Mouse (Mus musculus) naive thymus-derived CD4-positive, alpha-beta T cell, adult 5 months (primary cell): ENCODE data around the gene 1700123O20Rik. TPM values are rescaled to one million over a fixed set of nuclear protein-coding genes. Genes with fewer than 3 reads are reported as not detected.

Experiments used
- polyA plus RNA-seq: library from polyadenylated mRNA; unstranded; fragments of 100-300 nt; shearing (Covaris generic); gene quantifications from one replicate; pipeline ENCODE4 v1.2.1, GENCODE M21; 2017

Gene 1700123O20Rik
- 72.4 TPM for polyA plus RNA-seq

DNA sequence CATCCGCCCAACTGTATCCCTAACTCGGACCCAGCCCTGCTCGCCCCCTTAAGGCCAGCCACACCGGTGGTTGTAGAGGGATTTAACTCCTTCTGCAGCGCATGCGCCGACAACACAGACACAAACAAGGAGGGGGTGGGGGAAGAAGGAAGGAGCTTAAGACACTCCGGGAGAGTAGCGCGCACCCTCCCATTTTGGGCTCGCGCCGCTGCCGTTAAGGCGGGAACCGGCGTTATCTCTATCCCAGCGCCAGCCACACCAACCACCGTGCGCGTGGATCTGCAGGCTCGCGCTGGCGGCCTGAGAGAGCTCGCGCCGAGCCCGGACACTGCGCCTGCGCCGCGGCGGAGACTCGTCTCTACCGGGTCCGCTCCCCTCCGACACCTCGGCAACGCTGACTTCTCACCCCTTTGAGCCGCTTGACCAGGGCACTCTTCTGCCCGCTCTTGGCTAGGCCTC, at the start of gene 1700123O20Rik:
1700123O20Rik (plus strand) TSS at position 154 of the 459 bp plus-strand sequence.

GRCm38 (mm10) chr14:54640946-54641304, 45.1 kb upstream of the 1700123O20Rik start, which contains the start of gene Gm17606:
Gene Gm17606, plus strand, starts transcription at chr14:54640952.

DNA sequence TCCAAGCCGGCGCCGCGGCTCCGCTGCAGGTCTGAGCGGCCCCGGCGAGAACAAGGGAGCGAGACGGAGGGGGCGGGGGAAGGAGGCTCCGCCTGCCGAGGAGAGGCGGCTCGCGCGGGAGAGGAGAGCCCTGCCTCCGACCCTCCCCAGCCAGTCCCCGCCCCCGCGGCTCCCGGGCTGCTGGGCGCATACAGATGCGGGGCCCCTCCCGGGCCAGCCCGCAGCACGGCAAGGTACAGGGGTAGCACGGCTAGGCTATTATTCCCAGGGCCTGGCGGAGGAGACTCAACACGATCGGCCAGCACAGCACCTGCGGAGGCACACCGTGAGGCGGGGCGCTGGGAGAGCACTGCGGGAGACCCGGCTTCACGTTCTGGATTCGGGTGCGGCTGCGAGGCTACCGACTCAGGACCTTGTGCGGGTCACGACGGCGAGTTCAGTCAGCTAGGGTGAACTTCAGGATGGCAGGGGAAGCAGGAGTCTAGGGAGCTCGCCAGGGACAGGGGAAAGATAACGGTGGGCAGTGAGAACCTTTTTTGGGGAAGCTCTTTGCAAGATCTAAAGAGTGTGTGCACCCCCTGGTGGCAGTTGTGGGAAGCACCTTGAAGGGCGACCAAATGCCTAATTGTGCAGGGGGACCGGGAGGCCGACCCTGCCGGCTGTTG, 44.6 kb upstream of the 1700123O20Rik start, which contains the start of gene Cdh24:
Cdh24 (minus strand) TSS at position 60 of the 665 bp plus-strand sequence.

GRCm38 (mm10) chr14:54686522-54687143, 617 bp downstream of the 1700123O20Rik start, which contains the start of gene Acin1:
Gene Acin1, minus strand, starts transcription at chr14:54686931.

DNA sequence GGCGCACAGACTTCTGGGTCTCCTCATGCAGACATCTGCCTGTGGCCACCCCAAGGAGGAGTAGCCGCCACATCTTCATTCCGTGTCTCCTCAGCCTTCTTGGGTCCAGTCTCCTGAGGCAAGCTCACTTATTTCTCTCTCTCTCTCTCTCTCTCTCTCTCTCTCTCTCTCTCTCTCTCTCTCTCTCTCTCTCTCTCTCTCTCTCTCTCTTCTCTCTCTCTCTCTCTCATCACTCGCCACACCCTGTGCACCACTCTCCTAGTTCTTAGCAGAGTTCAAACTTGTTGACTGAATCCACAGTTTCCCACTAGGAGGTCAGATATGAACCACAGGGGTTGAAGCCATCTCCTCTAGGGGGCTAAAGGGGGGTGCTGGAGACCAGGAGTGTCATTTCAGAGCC, 12.7 kb downstream of the 1700123O20Rik start, which contains the start of gene Gm29776:
Gm29776 (minus strand) TSS at position 101 of the 400 bp plus-strand sequence.

DNA sequence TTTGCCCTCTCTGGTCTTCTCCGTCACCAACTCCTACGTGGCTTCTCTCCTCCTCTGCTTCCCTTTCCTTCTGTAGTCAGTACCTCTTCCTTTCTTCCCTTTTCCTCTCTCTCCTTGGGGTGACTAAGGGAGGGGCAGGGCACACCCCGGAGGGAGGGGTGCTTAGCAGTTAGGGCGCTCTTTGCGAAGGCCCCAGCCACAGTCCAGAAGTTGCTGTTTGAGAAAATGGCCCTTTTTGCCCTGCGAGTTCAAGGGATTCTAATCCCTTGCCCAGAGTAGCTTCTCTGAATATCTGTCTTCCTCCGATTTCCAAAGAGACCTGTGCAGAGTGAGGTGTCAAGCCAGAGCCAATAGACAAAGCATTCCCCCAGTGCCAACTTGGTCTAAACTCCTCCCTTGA, 26.1 kb downstream of the 1700123O20Rik start, which contains the start of gene Cebpe:
Cebpe (minus strand) TSS at position 101 of the 400 bp plus-strand sequence.

Other genes with a start within 250 kb of the 1700123O20Rik start
- 182 TPM for gene Lrp10, start 222.1 kb upstream of the 1700123O20Rik start, polyA plus RNA-seq
- not detected for gene Rem2, start 210.1 kb upstream of the 1700123O20Rik start, polyA plus RNA-seq
- gene Prmt5, start 168.7 kb upstream of the 1700123O20Rik start, polyA plus RNA-seq, result 32.4 TPM
- 23.9 TPM for gene Haus4, start 131.6 kb upstream of the 1700123O20Rik start, polyA plus RNA-seq
- not detected for gene Ajuba, start 108.7 kb upstream of the 1700123O20Rik start, polyA plus RNA-seq
- 0.90 TPM for gene 4931414P19Rik, start 80.2 kb upstream of the 1700123O20Rik start, polyA plus RNA-seq
- gene Psmb5, start 68.2 kb upstream of the 1700123O20Rik start, polyA plus RNA-seq, result 122 TPM
- 0.07 TPM for gene Psmb11, start 64.8 kb upstream of the 1700123O20Rik start, polyA plus RNA-seq
- not detected for gene Gm17606, start 45.3 kb upstream of the 1700123O20Rik start, polyA plus RNA-seq
- 3.2 TPM for gene Cdh24, start 44.9 kb upstream of the 1700123O20Rik start, polyA plus RNA-seq
- 153 TPM for gene Acin1, start 715 bp downstream of the 1700123O20Rik start, polyA plus RNA-seq
- not detected for gene Gm29776, start 12.6 kb downstream of the 1700123O20Rik start, polyA plus RNA-seq
- gene Cebpe, start 26.0 kb downstream of the 1700123O20Rik start, polyA plus RNA-seq, result not detected
- not detected for gene Slc7a8, start 95.7 kb downstream of the 1700123O20Rik start, polyA plus RNA-seq
- gene Rnf212b, start 127.9 kb downstream of the 1700123O20Rik start, polyA plus RNA-seq, result not detected
- gene Homez, start 184.7 kb downstream of the 1700123O20Rik start, polyA plus RNA-seq, result 3.7 TPM
- gene Ppp1r3e, start 191.3 kb downstream of the 1700123O20Rik start, polyA plus RNA-seq, result 2.7 TPM
- gene Bcl2l2, start 197.2 kb downstream of the 1700123O20Rik start, polyA plus RNA-seq, result 0.25 TPM
- gene Gm20521, start 197.2 kb downstream of the 1700123O20Rik start, polyA plus RNA-seq, result not detected
- gene Pabpn1, start 206.3 kb downstream of the 1700123O20Rik start, polyA plus RNA-seq, result 229 TPM
- gene Slc22a17, start 226.9 kb downstream of the 1700123O20Rik start, polyA plus RNA-seq, result 2.7 TPM
- gene Efs, start 239.9 kb downstream of the 1700123O20Rik start, polyA plus RNA-seq, result not detected
- gene Il25, start 246.5 kb downstream of the 1700123O20Rik start, polyA plus RNA-seq, result not detected